8 mouse cellular contexts compared by ENCODE assay signal in genomic region chr6:142345440-142346038, GRCm38 (mm10). TPM values are rescaled to one million over a fixed set of nuclear protein-coding genes. Genes with fewer than 3 reads are reported as not detected.
DNase-seq lines count a peak whose midpoint lies in the region; ATAC-seq lines count a peak whose summit lies in the region.

TSS of gene Pyroxd1 (plus strand) at chr6:142345654.

- intact Hi-C loops in left cerebral cortex, postnatal 10 days (cut with DNase I): no loop called here

- peak; percentile 86 for ATAC-seq in inflammation-experienced regulatory T-cells, adult 6 months
- ATAC-seq in megakaryocyte-erythroid progenitor cell, adult 5-6 weeks (replicated peaks; ENCODE audit: low FRiP score, low TSS enrichment, poor library complexity, severe bottlenecking): peak; percentile 93

- peak; percentile 94 for DNase-seq in adipocyte (ENCODE audit: low spot score)
- DNase-seq in embryo, embryonic 10 days (ENCODE audit: low spot score): peak; percentile 95
- DNase-seq in gastrocnemius, postnatal 10 days: peak; percentile 72
- peak; percentile 84 to 91 for DNase-seq in left cerebral cortex, postnatal 10 days (ENCODE audit: extremely low spot score in 1 of 2, low spot score in 2 of 2)
- peak; percentile 87 for DNase-seq in right cerebral cortex, postnatal 25 days
- peak; percentile 75 to 81 for DNase-seq in urinary bladder, postnatal 4 days (ENCODE audit: low spot score in 2 of 2)

RNA-seq across cellular contexts. Expression of gene Pyroxd1, which starts in this region (rescaled TPM):
- 1 to 10 TPM; 7.6 to 8.1 TPM for total RNA-seq in gastrocnemius, postnatal 10 days (2021)
- 10 to 100 TPM; 18.2 to 20.5 (median 19.7) TPM for polyA plus RNA-seq in inflammation-experienced regulatory T-cells, adult 6 months (2017; shearing (Covaris generic))
- total RNA-seq in left cerebral cortex, postnatal 10 days (2021): 10 to 100 TPM; 13.1 to 14.7 TPM
- total RNA-seq in megakaryocyte-erythroid progenitor cell, adult 5-6 weeks (2014; fragmentation: Nextera tagmentation): 6.4 and 10.9 TPM in 2 replicates
- 15.2 and 21.4 TPM in 2 replicates for total RNA-seq in megakaryocyte-erythroid progenitor cell, adult 5-6 weeks (2017)

Comparison
In these comparisons a context has a peak if more than half of its experiments do, and no peak if none do; other contexts are left out.
1. Peak in every context shown above with its lines: DNase-seq and ATAC-seq.